Mouse (Mus musculus) MEL (cell line): ENCODE results near the gene Krtcap3.

Experiments used
- CTCF ChIP-seq, 3 experiments: IDR thresholded peaks in 2 of 3; conservative IDR thresholded peaks in 1 of 3; 2 replicates each; pipeline ENCODE4 v1.5.1; 2011 to 2012; ENCODE audit warnings: low read length in 3 of 3, low read depth in 2 of 3, mild to moderate bottlenecking in 2 of 3, improper control_type of control experiment in 1 of 3, inconsistent platforms in 1 of 3, mixed read lengths in 1 of 3, moderate library complexity in 1 of 3; ENCODE audit not compliant: control insufficient read depth in 1 of 3, insufficient read depth in 1 of 3, poor library complexity in 1 of 3, severe bottlenecking in 1 of 3
- E2F4 ChIP-seq: IDR thresholded peaks from 2 replicates; pipeline ENCODE4 v1.6.1; 2011; ENCODE audit warnings: low read depth, low read length, improper control_type of control experiment, borderline replicate concordance
- EP300 ChIP-seq, 2 experiments: IDR thresholded peaks; 2 replicates each; pipeline ENCODE4 v1.6.1; 2011; ENCODE audit warnings: improper control_type of control experiment in 2 of 2, low read length in 2 of 2, low read depth in 1 of 2, mild to moderate bottlenecking in 1 of 2
- POLR2A ChIP-seq, 2 experiments: IDR thresholded peaks; 2 replicates each; pipeline ENCODE4 v1.6.1; 2011 to 2012; ENCODE audit warnings: low read length in 2 of 2, mild to moderate bottlenecking in 2 of 2, control low read depth in 1 of 2, improper control_type of control experiment in 1 of 2, low read depth in 1 of 2, moderate library complexity in 1 of 2; ENCODE audit not compliant: control insufficient read depth in 1 of 2, insufficient read depth in 1 of 2, poor library complexity in 1 of 2
- SIN3A ChIP-seq: IDR thresholded peaks from 2 replicates; pipeline ENCODE4 v1.6.1; 2012; ENCODE audit warnings: low read length, improper control_type of control experiment, inconsistent platforms
- SMC3 ChIP-seq: IDR thresholded peaks from 2 replicates; pipeline ENCODE4 v1.6.1; 2011; ENCODE audit warnings: low read depth, low read length, improper control_type of control experiment

GRCm38 (mm10) chr5:31279245-31279988 lies 27.9 kb downstream of the Krtcap3 start:
- TF ChIP-seq SMC3 (no peak), POLR2A (IDR thresholded peaks at IDR 0.05; ENCODE audit: control insufficient read depth in 1 of 2, insufficient read depth in 1 of 2, low read depth in 1 of 2, low read length in 2 of 2, poor library complexity in 1 of 2) (no peak), EP300 (IDR thresholded peaks at IDR 0.05; ENCODE audit: low read depth in 1 of 2, low read length in 2 of 2) (no peak), CTCF (IDR thresholded peaks at IDR 0.05 in 2 of 3, conservative IDR thresholded peaks at IDR 0.05 in 1 of 3; ENCODE audit: control insufficient read depth in 1 of 3, insufficient read depth in 1 of 3, low read depth in 2 of 3, low read length in 3 of 3, poor library complexity in 1 of 3, severe bottlenecking in 1 of 3) (no peak), SIN3A (no peak), E2F4 (no peak)
